Mouse (Mus musculus) gastrocnemius, adult 2 months (tissue): ENCODE results near the gene Masp2. TPM values are rescaled to one million over a fixed set of nuclear protein-coding genes. Genes with fewer than 3 reads are reported as not detected.

Experiments
- DNase-seq: peaks from one replicate; pipeline ENCODE4 v3.0.0; 2022
- H3K27ac ChIP-seq: fragments of 200-600 bp; 2 replicates; pipeline ENCODE4 v1.8.1; 2022; ENCODE audit warnings: mild to moderate bottlenecking
- H3K4me3 ChIP-seq: fragments of 200-600 bp; 2 replicates; pipeline ENCODE4 v1.8.1; 2022; ENCODE audit warnings: mild to moderate bottlenecking, moderate library complexity
- CTCF ChIP-seq: fragments of 200-600 bp; IDR thresholded peaks from 2 replicates; pipeline ENCODE4 v1.8.1; 2022; ENCODE audit warnings: antibody characterized with exemption, mild to moderate bottlenecking, moderate library complexity
- intact Hi-C: fragments of 180-260 bp; cut with DNase I; formaldehyde crosslinking; loops from one replicate; pipeline ENCODE4 v1.15.1; 2025
- total RNA-seq, 2 experiments: library from RNA; stranded (reverse); gene quantifications; 2 replicates each; pipeline ENCODE4 v1.2.3; 2021

Gene Masp2
- total RNA-seq, 2 experiments from 2014 or later, result 0.56 to 0.69 TPM

GRCm38 (mm10) chr4:148604541-148605165 is 2.3 kb downstream of the Masp2 start:
- TF ChIP-seq CTCF, result peak; percentile 74
- DNase-seq, result peak; percentile 68
- Histone ChIP-seq H3K4me3 (no peak overlapping the region), H3K27ac (no peak overlapping the region)
- intact Hi-C loops, result no loop called here

DNA sequence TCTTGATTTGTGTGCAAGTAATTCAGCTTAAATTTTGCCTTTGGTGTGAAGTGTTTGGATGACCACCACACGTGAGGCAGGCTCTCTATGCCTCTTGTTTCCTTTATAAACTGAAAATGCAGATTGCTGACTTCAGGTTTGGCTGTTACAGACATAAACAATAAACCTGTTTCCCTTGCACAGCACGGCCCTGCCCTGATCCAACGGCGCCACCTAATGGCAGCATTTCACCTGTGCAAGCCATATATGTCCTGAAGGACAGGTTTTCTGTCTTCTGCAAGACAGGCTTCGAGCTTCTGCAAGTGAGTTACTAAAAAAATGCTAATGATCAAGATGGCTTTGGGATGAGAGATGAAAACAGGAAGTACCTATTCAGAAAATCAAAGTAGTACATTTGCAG is 5.4 kb downstream of the Masp2 start:
- intact Hi-C loops, result no loop called here
- Histone ChIP-seq H3K27ac (peak overlapping the region; percentile 50; the same call in 1 of the 2 replicates), H3K4me3 (no peak overlapping the region)
- peak; percentile 92 for TF ChIP-seq CTCF
- peak; percentile 82 for DNase-seq

DNA sequence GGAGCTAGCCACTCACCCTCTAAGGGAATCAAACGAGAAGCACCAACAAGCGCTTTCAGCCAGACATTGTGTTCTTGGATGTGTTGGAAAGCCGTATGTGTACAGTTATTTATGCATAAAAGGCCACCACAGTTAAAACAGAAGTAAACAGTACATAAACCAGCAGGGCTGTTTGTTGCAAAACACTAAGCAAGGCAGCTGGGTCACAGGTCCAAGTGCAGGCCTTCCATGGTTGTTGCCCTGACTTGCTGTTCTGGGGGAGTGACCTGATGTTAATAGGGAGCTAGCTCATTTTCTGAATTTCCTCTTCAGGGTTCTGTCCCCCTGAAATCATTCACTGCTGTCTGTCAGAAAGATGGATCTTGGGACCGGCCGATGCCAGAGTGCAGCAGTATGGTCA is 7.5 kb downstream of the Masp2 start:
- Histone ChIP-seq H3K4me3 (no peak overlapping the region), H3K27ac (no peak overlapping the region)
- intact Hi-C loops, result no loop called here
- no peak for DNase-seq
- no peak for TF ChIP-seq CTCF

DNA sequence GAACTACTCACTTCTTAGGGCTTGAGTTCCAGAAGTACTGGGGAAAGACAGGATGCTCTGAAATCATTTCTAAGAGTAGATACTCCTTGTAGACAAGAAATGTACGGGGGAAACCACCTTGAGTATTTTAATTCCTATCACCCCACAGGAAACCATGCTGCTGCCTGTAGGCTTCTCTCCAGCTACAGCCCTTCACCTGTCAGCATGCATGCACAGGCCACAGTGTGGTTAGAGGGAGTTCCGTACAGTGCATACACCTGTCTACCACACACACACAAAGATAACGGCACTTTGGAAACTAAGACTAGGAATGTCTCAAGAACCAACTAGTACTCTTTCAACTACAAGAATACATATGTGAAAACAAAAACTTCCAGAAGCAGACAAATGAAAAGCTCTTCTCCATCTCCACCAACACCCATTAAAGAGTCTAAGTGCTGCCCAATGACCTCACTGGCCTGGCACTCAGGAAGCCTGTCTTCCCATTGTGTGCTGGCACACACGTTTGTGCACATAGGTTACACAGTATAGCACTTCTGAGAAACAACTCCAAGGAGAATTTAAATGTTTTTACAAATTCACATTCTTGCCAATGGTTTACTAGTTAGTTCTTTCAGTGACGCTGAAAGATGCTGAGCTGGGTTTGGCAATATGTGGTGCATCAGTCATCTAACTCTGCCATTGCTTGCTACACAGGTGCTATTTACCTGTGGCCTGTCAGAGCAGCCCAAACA is 8.4 kb downstream of the Masp2 start:
- intact Hi-C loops, result no loop called here
- Histone ChIP-seq H3K4me3 (no peak overlapping the region), H3K27ac (no peak overlapping the region)
- DNase-seq, result no peak
- TF ChIP-seq CTCF, result no peak

DNA sequence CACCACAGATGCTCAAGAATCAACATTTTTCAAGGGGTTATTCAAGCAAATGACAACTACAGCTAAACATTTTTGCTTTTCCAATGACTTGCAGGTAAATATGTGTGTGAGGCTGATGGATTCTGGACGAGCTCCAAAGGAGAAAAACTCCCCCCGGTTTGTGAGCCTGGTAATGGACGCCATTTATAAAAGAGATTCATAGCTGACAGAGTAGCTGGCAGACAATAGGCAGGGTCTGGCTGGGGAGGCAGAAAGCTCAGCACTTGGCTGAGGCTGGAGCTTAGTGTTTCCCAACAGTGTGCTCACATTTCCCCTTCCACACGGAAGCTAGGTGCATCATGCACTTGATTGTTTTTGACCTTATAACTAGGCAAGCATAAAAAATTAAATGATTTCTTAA is 10.2 kb downstream of the Masp2 start:
- H3K27ac ChIP-seq, result peak overlapping the region; percentile 62
- intact Hi-C loops, result no loop called here

GRCm38 (mm10) chr4:148613738-148614137 is 11.4 kb downstream of the Masp2 start:
- Histone ChIP-seq H3K27ac (peak overlapping the region; percentile 62; the same call in 1 of the 2 replicates), H3K4me3 (no peak overlapping the region)
- no peak for TF ChIP-seq CTCF
- no peak for DNase-seq
- intact Hi-C loops, result no loop called here

More for the DNA sequence above, 10.2 kb downstream of the Masp2 start:
- no peak for TF ChIP-seq CTCF
- DNase-seq, result no peak
- H3K4me3 ChIP-seq, result no peak overlapping the region

- H3K27ac ChIP-seq, result no peak overlapping the region
- TF ChIP-seq CTCF, result no peak
- no peak overlapping the region for H3K4me3 ChIP-seq
- intact Hi-C loops, result no loop called here
- no peak for DNase-seq
These were observed 17.5 kb downstream of the Masp2 start for GRCm38 (mm10) chr4:148619805-148620204.

- no peak overlapping the region for H3K27ac ChIP-seq
These were observed 18.4 kb downstream of the Masp2 start for GRCm38 (mm10) chr4:148620718-148621117.

GRCm38 (mm10) chr4:148622485-148622884 is 20.1 kb downstream of the Masp2 start:
- no peak overlapping the region for H3K4me3 ChIP-seq
- H3K27ac ChIP-seq, result no peak overlapping the region
- TF ChIP-seq CTCF, result no peak
- DNase-seq, result no peak
- intact Hi-C loops, result no loop called here

More at GRCm38 (mm10) chr4:148620718-148621117, 18.4 kb downstream of the Masp2 start:
- intact Hi-C loops, result no loop called here
- no peak for DNase-seq
- H3K4me3 ChIP-seq, result no peak overlapping the region
- no peak for TF ChIP-seq CTCF

- no peak overlapping the region for H3K27ac ChIP-seq
- no peak for DNase-seq
- TF ChIP-seq CTCF, result no peak
- intact Hi-C loops, result no loop called here
- H3K4me3 ChIP-seq, result peak overlapping the region; percentile 13
These were observed 21.3 kb downstream of the Masp2 start for GRCm38 (mm10) chr4:148623609-148624008.

DNA sequence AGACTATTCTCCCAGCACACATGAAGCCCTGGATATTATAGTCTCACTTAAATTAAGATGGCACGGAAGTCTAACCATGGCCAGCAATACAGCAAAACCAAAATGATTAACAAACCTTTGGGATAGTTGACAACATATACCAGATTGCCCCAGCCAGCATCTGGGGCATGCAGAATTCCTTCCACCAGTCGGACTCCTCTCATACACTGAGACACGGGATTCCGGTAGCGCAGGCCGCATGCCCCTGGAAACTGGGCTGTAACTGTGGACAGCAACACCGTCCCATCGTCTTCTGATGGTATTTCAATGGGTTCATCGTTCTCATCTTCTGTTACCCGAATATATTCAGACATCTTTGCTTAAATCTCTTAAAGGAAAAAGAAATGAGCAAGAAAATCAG is 22.7 kb downstream of the Masp2 start:
- TF ChIP-seq CTCF, result 0 out of 2 replicates have a peak, but pooled peaks have one; percentile 11
- H3K27ac ChIP-seq, result no peak overlapping the region
- peak overlapping the region; percentile 94 for H3K4me3 ChIP-seq
- intact Hi-C loops, result no loop called here
- DNase-seq, result no peak

DNA sequence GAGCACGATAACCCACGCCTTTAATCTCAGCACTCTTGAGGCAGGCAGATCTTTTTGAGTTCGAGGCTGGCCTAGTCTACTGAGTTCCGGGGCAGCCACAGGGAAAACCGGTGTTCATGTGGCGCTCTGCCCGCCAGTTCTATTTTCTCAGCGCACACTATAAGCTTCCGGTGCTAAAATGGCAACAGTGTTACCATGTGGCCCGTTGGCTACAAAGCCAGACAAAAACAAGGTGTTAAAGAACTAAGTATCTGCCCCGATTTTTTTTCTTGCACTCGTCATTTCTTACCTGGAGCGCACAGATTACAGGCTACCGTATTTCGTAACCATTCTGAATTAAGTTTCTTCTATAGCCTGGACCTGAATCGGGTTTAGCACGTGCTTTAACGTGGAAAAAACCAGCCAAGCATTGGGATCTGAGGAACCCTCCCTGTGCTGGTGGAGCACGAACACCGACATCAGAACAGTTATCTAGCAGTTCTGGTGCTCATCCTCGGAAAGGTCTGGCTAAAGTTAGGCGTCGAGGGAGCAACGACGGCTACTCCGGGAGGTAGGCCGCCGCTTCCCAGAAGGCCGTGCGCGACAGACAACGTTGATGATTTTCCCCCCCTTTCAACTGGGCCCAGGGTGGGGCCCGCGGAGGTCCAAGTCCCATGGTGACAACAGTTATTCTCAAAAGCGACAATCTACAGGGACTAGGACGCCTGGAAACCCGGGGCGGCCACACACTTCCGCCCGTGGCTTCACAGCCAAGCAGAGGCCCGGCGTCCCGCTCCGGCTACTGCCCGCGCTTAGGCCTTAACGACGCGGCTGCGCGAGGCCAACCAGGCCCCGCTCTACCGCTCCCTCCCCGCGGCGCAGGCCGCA is 23.6 kb downstream of the Masp2 start:
- H3K27ac ChIP-seq, result peak overlapping the region; percentile 96
- intact Hi-C loops, result no loop called here
- H3K4me3 ChIP-seq, result peak overlapping the region; percentile 94
- peak; percentile 66 for DNase-seq
- TF ChIP-seq CTCF, result no peak

GRCm38 (mm10) chr4:148626623-148627185 is 24.4 kb downstream of the Masp2 start, which contains the start of gene Tardbp:
Gene Tardbp, minus strand, starts transcription at chr4:148627019.
- intact Hi-C loops, result no loop called here
- TF ChIP-seq CTCF, result no peak
- peak within 1 kb of the TSS; percentile 94 for H3K4me3 ChIP-seq
- H3K27ac ChIP-seq, result peak within 1 kb of the TSS; percentile 96
- peak; percentile 98 for DNase-seq
